Mouse (Mus musculus) brain, embryonic 14.5 days (tissue): Measurements from ENCODE around the gene Kdm6b.

Experiments
- CTCF ChIP-seq: fragments of 200-500 bp; IDR thresholded peaks from 2 replicates; pipeline ENCODE4 v1.5.1; 2012; ENCODE audit warnings: inconsistent platforms, mild to moderate bottlenecking, moderate library complexity, borderline replicate concordance; ENCODE audit not compliant: insufficient read depth, insufficient read length; ENCODE audit errors: extremely low read depth
- POLR2A ChIP-seq: fragments of 200-500 bp; IDR thresholded peaks from 2 replicates; pipeline ENCODE4 v1.6.1; 2012; ENCODE audit warnings: mild to moderate bottlenecking, inconsistent platforms, borderline replicate concordance; ENCODE audit not compliant: poor library complexity, insufficient read depth, insufficient read length, severe bottlenecking; ENCODE audit errors: extremely low read depth

- no peak for TF ChIP-seq POLR2A
- TF ChIP-seq CTCF = no peak
Observed at GRCm38 (mm10) chr11:69362479-69362878, 51.0 kb downstream of the Kdm6b start.
